Mouse (Mus musculus): Measurements from ENCODE around the gene 5031439G07Rik.

GRCm38 (mm10) chr15:84981609-84982313, 6.6 kb downstream of the 5031439G07Rik start:
- TF ChIP-seq EP300 (IDR thresholded peaks at IDR 0.05; ENCODE audit: low read depth) (no peak), CTCF (IDR thresholded peaks at IDR 0.05; ENCODE audit: low read depth) (no peak)

All from liver, postnatal 0 days (tissue).